Mouse (Mus musculus) Muller cell, postnatal 12 days (primary cell): Measurements from ENCODE around the gene Kri1.
A peak's percentile ranks its signal among the peaks of the same experiment; 100 is the strongest.
"Not testable (repeated sequence)": the region's sequence is repeated elsewhere in the genome, so short reads cannot be mapped to it uniquely, and the experiment has no call there.

Experiments used
- DNase-seq: peaks from one replicate; pipeline ENCODE4 v3.0.0-alpha.2; 2015; ENCODE audit errors: inconsistent ontology term

The Kri1 gene

GRCm38 (mm10) chr9:21287571-21288402, at the start of gene Kri1:
Gene Kri1 (minus strand): TSS chr9:21287969.
- peak; percentile 99 for DNase-seq

- no peak for DNase-seq
Observed at GRCm38 (mm10) chr9:21336491-21336890, 48.7 kb upstream of the Kri1 start.

GRCm38 (mm10) chr9:21335391-21335790, 47.6 kb upstream of the Kri1 start:
- no peak for DNase-seq

DNA sequence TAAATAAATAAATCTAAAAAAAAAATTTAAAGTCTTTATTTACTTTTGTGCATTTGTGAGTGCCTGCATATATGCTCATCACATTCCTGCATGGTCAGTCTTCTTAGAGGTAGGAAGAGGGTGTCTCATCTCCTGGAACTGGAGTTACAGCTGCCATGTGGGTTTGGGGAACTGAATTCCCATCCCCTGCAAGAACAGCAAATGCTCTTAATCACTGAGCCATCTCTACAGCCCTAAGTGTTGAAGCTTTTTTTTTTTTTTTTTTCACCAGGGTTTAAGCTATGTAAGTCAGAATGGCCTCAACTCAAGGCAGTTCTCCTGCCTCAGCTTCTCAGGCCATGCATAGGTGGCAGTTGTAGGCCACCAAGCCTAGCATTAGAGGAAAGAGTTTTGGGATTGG, 47.0 kb upstream of the Kri1 start:
- DNase-seq, result no peak

DNA sequence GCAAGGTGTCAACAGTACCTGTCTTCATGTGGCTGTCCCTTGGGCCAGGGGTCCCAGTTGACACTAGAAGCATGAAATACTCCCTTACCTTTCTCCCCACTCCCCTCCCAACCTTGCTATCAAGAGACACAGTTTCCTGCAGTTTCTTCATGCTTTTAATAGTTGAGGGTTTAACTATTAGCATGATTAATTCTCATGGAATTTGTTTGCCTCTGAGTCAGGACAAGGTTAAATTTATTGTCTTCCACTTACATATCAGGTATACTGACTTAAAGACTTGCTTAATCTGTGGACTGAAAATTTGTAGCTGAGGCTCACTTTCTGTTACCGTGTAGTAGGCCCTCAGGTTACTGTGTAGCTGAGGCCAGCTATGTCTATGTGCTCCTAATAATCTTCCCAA, 45.8 kb upstream of the Kri1 start:
- peak; percentile 53 for DNase-seq

DNA sequence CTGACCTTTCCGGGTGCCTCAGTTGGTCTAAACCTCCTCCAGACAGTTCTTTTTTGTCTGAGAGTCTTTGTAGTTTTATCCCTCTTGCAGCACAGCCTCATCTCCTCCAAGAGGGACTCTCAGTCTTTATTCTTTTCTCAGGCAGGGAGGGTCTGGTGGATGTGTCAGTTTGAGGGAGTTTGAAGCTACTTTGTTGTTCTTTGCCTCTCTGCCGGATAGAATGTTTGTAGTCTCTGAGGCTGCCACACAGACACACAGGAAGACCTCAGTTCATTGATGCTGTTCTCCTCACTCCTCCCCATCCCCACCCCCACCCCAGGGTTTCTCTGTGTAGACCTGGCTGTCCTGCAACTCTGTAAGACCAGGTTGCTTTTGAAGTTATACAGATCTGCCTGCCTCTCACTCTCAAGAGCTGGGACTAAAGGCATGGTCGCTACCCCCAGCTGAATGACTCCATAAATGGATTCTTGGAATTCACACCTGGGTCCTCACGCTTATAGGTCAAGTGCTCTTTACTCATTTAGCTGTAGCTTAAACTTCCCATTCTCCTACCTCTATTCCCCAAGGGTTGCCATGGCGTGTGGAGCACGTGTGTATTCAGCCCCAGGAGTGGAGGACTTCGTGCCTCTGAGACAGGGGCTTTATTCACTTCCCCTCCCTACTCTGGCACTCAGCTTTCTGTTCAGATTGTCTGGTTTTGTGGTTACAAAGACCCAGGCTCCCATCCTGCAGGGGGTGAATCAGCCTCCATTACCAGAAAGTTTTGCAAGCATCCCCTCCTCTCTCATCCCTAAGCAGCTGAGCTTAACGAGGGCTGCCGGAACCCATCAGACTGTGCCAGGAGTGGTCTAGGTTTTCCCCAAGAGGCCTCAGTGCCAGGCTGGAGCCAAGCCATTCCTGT, 44.6 kb upstream of the Kri1 start:
- peak; percentile 56 for DNase-seq

- no peak for DNase-seq
Observed at GRCm38 (mm10) chr9:21331365-21332140, 43.8 kb upstream of the Kri1 start.

DNA sequence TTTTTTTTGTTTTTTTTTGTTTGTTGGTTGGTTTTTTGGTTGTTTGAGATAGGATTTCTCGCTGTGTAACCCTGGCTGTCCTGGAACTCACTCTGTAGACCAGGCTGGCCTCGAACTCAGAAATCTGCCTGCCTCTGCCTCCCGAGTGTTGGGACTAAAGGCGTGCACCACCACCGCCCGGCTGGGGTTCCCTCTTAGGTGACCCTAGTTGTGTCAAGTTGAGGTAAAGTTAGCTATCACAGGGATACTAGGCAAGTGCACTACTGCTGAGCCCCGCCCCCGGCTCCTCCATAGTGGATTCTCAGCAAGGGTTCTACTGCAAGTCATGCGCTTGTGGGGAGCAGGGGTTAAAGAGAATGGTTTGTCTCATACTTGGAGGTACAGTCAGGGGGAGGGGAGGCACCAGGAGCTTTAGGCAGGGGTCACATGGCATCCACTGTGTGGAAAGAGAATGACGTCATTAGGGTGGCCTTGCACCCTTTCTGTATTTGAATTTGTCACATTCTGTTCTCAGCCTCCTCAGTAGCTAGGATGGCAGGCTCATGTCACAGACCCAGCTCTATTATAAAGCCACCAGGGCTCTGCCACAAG, 42.0 kb upstream of the Kri1 start:
- no peak for DNase-seq

GRCm38 (mm10) chr9:21329041-21329440, 41.3 kb upstream of the Kri1 start:
- DNase-seq, result peak; percentile 34

GRCm38 (mm10) chr9:21328041-21328440, 40.3 kb upstream of the Kri1 start:
- DNase-seq, result no peak

- no peak for DNase-seq
Observed at GRCm38 (mm10) chr9:21327569-21327968, 39.8 kb upstream of the Kri1 start.

DNA sequence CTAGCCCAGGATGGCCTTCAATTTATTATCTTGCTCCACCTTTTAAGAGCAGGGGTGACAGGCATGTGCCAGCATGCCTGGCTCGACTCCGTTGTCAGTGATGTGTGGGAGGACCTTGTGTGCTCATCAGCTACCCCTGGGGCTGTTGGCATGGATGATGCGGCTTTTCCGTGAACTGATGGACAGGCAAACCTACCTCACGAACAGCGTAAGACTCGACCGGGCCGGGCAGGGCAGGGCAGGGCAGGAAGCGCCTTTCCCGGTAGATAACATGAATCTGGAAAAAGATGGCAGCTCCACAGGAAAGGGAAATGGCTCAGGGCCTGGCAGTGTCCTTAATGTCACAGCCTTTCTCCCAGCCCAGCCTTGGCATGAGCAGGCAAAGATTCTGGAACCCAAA, 36.5 kb upstream of the Kri1 start:
- no peak for DNase-seq

- DNase-seq, result not testable (repeated sequence)
Observed at GRCm38 (mm10) chr9:21322917-21323297, 35.1 kb upstream of the Kri1 start.

DNA sequence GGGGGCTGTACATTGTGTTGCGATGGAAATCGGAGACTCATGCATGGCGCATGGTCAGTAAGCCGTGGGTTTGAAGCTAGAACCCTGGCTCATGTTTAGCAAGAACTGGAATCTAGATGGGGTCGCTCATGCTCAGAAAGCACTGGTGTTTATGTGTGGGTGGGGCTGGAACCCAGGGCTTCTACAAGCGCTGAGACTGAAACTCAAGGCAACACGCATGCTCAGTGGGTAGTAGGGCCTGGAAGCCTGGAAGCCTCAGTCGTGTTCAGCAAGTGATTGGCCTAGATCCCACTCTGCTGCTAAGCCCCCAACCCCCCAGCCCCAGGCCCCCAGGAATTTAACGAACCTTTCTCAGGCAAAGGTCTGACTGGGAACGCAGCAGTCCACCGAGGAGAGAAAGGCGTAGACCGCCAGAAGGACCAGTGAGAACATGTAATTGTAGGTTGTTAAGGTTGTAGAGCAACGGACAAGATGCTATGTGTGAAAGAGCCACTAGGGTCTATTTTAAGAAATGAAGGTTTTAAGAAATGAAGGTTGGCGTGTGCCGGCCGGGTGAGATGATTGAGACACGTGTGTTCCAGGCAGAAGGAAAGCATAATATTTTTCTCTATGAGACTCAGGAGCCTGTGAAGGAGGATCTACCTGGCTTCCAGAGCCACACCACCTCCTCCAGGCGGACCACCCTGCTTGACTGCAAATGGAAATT, 34.6 kb upstream of the Kri1 start:
- DNase-seq, result no peak

GRCm38 (mm10) chr9:21321513-21321835, 33.7 kb upstream of the Kri1 start:
- no peak for DNase-seq

DNA sequence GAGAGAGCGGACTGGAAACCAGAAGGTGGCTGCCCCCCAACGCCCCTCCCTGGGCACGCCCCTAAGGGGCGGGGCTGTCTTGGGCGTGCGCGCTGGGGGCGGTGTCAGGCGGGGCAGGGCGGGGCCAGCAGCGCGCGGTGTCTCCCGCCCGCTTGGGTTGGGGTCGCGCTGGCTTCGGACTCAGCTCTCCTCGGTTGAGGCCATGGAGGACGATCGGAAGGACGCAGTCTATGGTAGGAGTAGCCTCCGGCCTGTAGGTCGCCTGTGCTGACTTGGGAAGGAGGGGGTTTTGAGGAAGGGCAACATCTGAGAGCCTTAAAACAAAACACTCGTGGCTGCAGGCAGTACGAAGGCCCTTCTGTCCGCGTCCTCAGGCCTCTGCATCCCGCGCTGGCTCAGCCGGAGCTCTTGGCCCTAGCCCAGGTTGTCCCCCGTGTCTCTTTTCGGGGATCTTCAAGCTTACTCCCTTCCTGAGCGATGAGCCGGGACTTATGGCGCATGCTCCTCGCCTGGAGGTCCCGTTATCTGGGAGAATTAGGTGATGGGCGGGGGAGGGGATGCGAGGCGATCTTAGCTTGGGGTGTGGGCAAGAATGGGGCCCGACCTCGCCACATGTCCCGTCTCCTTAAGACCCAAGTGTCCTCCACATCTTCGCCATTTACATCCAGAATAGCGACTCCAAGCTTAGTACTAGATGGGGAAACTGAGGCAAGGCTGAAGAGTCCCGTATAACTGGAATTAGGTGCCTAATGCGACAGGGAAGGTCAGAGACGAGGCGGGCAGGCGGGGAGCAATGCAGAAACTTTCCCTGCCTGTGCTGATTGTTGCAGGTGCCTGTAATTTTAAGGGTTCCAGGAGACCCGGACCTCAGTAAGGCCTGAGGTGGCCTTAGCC, 33.1 kb upstream of the Kri1 start, which contains the start of gene Slc44a2:
Gene Slc44a2, plus strand, starts transcription at position 80 of the 894 bp plus-strand sequence.
- DNase-seq, result peak; percentile 95

- DNase-seq, result peak; percentile 22
Observed at GRCm38 (mm10) chr9:21320280-21320618, 32.5 kb upstream of the Kri1 start.

DNA sequence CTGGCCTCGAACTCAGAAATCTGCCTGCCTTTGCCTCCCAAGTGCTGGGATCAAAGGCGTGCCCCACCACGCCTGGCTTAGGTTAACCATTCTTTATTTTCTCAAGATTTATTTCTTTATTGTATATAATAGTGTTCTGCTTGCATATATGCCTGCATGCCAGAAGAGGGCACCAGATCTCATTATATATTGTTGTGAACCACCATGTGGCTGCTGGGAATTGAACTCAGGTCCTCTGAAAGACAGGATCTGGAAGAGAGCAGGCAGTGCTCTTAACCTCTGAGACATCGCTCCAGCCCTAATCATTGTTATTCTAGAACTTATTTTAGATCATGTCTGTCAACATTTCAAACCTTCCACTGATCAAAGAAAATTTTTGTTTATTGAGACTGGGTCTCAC, 31.7 kb upstream of the Kri1 start:
- DNase-seq, result no peak

DNA sequence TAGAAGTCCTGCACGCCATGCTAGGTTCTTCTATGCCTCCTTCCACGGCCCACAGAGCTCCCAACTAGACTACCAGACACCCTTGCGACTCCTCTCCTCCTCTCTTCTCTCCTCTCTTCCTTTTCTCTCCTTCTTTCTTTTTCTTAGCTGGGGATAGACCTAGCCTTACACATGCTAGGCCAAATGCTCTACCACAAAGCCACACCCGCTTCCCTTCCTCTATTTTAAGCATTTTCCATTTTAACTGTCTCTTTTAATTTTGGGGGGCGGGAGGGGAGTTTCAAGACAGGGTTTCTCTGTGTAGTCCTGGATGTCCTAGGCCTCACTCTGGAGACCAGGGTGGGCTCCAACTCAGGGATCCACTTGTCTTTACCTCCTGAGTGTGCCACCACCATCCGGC, 31.0 kb upstream of the Kri1 start:
- no peak for DNase-seq

- DNase-seq, result no peak
Observed at GRCm38 (mm10) chr9:21316696-21317095, 28.9 kb upstream of the Kri1 start.
